Mouse (Mus musculus) midbrain, embryonic 12.5 days (tissue): ENCODE measurements around the gene Ttn. TPM values are rescaled to one million over a fixed set of nuclear protein-coding genes. Genes with fewer than 3 reads are reported as not detected.

Experiments
- polyA plus RNA-seq: library from polyadenylated mRNA; unstranded; fragments of >200 nt; fragmentation: Nextera tagmentation; extraction: Ambion mirVana; gene quantifications from 2 replicates; pipeline ENCODE4 v1.2.1, GENCODE M21; 2016

The Ttn gene
- polyA plus RNA-seq, 1 experiment from 2014 or later, result 0.52 TPM

Other genes starting within 250 kb of the Ttn start
- gene Ccdc141, start 188.1 kb upstream of the Ttn start, polyA plus RNA-seq, result 4.5 and 4.7 TPM in 2 replicates